Mouse (Mus musculus) kidney, postnatal 10 days (tissue): ENCODE measurements around the gene Coq8a.

Source experiments
- DNase-seq: peaks from one replicate; pipeline ENCODE4 v3.0.0; 2021; ENCODE audit warnings: mixed read lengths

Coq8a gene

GRCm38 (mm10) chr1:180173017-180173416 is 26.4 kb downstream of the Coq8a start:
- DNase-seq: no peak

GRCm38 (mm10) chr1:180172600-180172999 is 26.8 kb downstream of the Coq8a start:
- no peak for DNase-seq

GRCm38 (mm10) chr1:180171883-180172282 is 27.5 kb downstream of the Coq8a start:
- DNase-seq: no peak

- no peak for DNase-seq
Observed at GRCm38 (mm10) chr1:180170071-180170470, 29.3 kb downstream of the Coq8a start.

- DNase-seq: no peak
Observed at GRCm38 (mm10) chr1:180169161-180169560, 30.2 kb downstream of the Coq8a start.

- no peak for DNase-seq
Observed at GRCm38 (mm10) chr1:180168294-180168693, 31.1 kb downstream of the Coq8a start.

GRCm38 (mm10) chr1:180166533-180166932 is 32.9 kb downstream of the Coq8a start:
- DNase-seq: no peak

GRCm38 (mm10) chr1:180162986-180163385 is 36.4 kb downstream of the Coq8a start:
- DNase-seq: no peak

- no peak for DNase-seq
Observed at GRCm38 (mm10) chr1:180161566-180162355, 37.6 kb downstream of the Coq8a start.

- no peak for DNase-seq
Observed at GRCm38 (mm10) chr1:180161160-180161559, 38.2 kb downstream of the Coq8a start.

- no peak for DNase-seq
Observed at GRCm38 (mm10) chr1:180160545-180160944, 38.9 kb downstream of the Coq8a start.

GRCm38 (mm10) chr1:180158648-180159047 is 40.8 kb downstream of the Coq8a start:
- no peak for DNase-seq

- DNase-seq: no peak
Observed at GRCm38 (mm10) chr1:180151191-180151590, 48.2 kb downstream of the Coq8a start.

- no peak for DNase-seq
Observed at GRCm38 (mm10) chr1:180148563-180148962, 50.8 kb downstream of the Coq8a start.

GRCm38 (mm10) chr1:180148036-180148435 is 51.4 kb downstream of the Coq8a start:
- no peak for DNase-seq

GRCm38 (mm10) chr1:180140970-180141369 is 58.4 kb downstream of the Coq8a start:
- DNase-seq: no peak

GRCm38 (mm10) chr1:180139158-180139557 is 60.2 kb downstream of the Coq8a start:
- no peak for DNase-seq

GRCm38 (mm10) chr1:180132187-180132586 is 67.2 kb downstream of the Coq8a start:
- DNase-seq: no peak

- DNase-seq: no peak
Observed at GRCm38 (mm10) chr1:180131402-180131801, 68.0 kb downstream of the Coq8a start.

GRCm38 (mm10) chr1:180128077-180128792 is 71.2 kb downstream of the Coq8a start:
- DNase-seq: no peak

GRCm38 (mm10) chr1:180118233-180118632 is 81.2 kb downstream of the Coq8a start:
- DNase-seq: no peak

- peak; percentile 34 for DNase-seq
Observed at GRCm38 (mm10) chr1:180116525-180116924, 82.9 kb downstream of the Coq8a start.
